In genomic region chr14:99280399-99280798, GRCm38 (mm10) we compare ENCODE assay signal across 21 mouse cellular contexts.
"Had no signal": no experiment of that assay in that cellular context is flagged by ENCODE, and none has a peak within 500 bp of the region (broad histone marks: within the 10 kb centered on the region; RNA-seq: fewer than 3 reads in every experiment).

No protein-coding gene starts in this region.

- DNase-seq: liver, postnatal 0 days; lung, adult 2 months; lung, postnatal 14 days; lung, postnatal 4 days; midbrain, embryonic 14.5 days; retina, postnatal 1 day; right cerebral cortex, adult 18-20 months; right cerebral cortex, postnatal 25 days; right cerebral cortex, postnatal 4 days; thymus, adult 2 months; thymus, postnatal 25 days; thymus, postnatal 4 days had no signal

- H3K9me3 ChIP-seq: liver, embryonic 15.5 days; lung, embryonic 15.5 days; midbrain, embryonic 10.5 days; midbrain, embryonic 12.5 days; neural tube, embryonic 13.5 days; neural tube, embryonic 15.5 days had no signal

- ATAC-seq: liver, postnatal 0 days; lung, postnatal 0 days; midbrain, embryonic 16.5 days had no signal

- H3K4me1 ChIP-seq: liver, embryonic 15.5 days; lung, embryonic 15.5 days; neural tube, embryonic 15.5 days had no signal

- H3K4me3 ChIP-seq: liver, embryonic 15.5 days; lung, embryonic 15.5 days; midbrain, embryonic 10.5 days; midbrain, embryonic 12.5 days; myocyte; neural tube, embryonic 13.5 days; neural tube, embryonic 15.5 days had no signal

- H3K9ac ChIP-seq: liver, embryonic 15.5 days; liver, postnatal 0 days; lung, embryonic 15.5 days; midbrain, embryonic 12.5 days; neural tube, embryonic 13.5 days; neural tube, embryonic 15.5 days had no signal

- H3K4me2 ChIP-seq: liver, embryonic 15.5 days; lung, embryonic 15.5 days; midbrain, embryonic 12.5 days; neural tube, embryonic 13.5 days; neural tube, embryonic 15.5 days had no signal

- H3K27ac ChIP-seq: liver, embryonic 15.5 days; lung, embryonic 15.5 days; midbrain, embryonic 10.5 days; midbrain, embryonic 12.5 days; neural tube, embryonic 13.5 days; neural tube, embryonic 15.5 days had no signal

- H3K27me3 ChIP-seq: liver, embryonic 15.5 days; neural tube, embryonic 13.5 days; neural tube, embryonic 15.5 days had no signal

- H3K36me3 ChIP-seq: liver, embryonic 15.5 days; lung, embryonic 15.5 days; midbrain, embryonic 10.5 days; midbrain, embryonic 12.5 days; neural tube, embryonic 13.5 days; neural tube, embryonic 15.5 days had no signal
